Mouse (Mus musculus) hindbrain, embryonic 16.5 days (tissue): ENCODE data around the gene Egfem1. TPM values are rescaled to one million over a fixed set of nuclear protein-coding genes. Genes with fewer than 3 reads are reported as not detected.

Experiments used
- ATAC-seq: fragments of 200-750 bp; cut with Nextera tagmentation; 2 replicates; pipeline ENCODE4 v1.8.0; 2017; ENCODE audit warnings: moderate TSS enrichment, moderate library complexity
- H3K27ac ChIP-seq: fragments of 300-500 bp; sonication (generic); 2 replicates; pipeline ENCODE4 v1.5.1; 2014; ENCODE audit warnings: low read depth, mild to moderate bottlenecking, control low read depth, low read length, moderate library complexity
- H3K27me3 ChIP-seq: fragments of 300-500 bp; sonication (generic); replicated peaks from 2 replicates; pipeline ENCODE4 v1.6.1; 2014; ENCODE audit warnings: low read length; ENCODE audit not compliant: control insufficient read depth, insufficient read depth
- H3K36me3 ChIP-seq: fragments of 300-500 bp; sonication (generic); 2 replicates; pipeline ENCODE4 v1.6.1; 2014; ENCODE audit warnings: mild to moderate bottlenecking, low read length, moderate library complexity, mixed read lengths; ENCODE audit not compliant: control insufficient read depth, insufficient read depth
- H3K4me1 ChIP-seq: fragments of 300-500 bp; sonication (generic); 2 replicates; pipeline ENCODE4 v1.6.1; 2014; ENCODE audit warnings: low read depth, low read length; ENCODE audit not compliant: control insufficient read depth, insufficient read depth
- H3K4me2 ChIP-seq: fragments of 300-500 bp; sonication (generic); 2 replicates; pipeline ENCODE4 v1.6.1; 2014; ENCODE audit warnings: mild to moderate bottlenecking, low read length, control low read depth, moderate library complexity
- H3K4me3 ChIP-seq: fragments of 300-500 bp; sonication (generic); 2 replicates; pipeline ENCODE4 v1.5.1; 2014; ENCODE audit warnings: mild to moderate bottlenecking, low read length, control low read depth, moderate library complexity
- H3K9ac ChIP-seq: fragments of 300-500 bp; sonication (generic); 2 replicates; pipeline ENCODE4 v1.6.1; 2014; ENCODE audit warnings: low read depth, mild to moderate bottlenecking, control low read depth, low read length, moderate library complexity
- H3K9me3 ChIP-seq: fragments of 300-500 bp; sonication (generic); 2 replicates; pipeline ENCODE4 v1.6.1; 2014; ENCODE audit warnings: mild to moderate bottlenecking, low read length, moderate library complexity; ENCODE audit not compliant: control insufficient read depth
- WGBS: fragments of 180-500 bp; shearing (Covaris S2); extraction: QIAGEN DNeasy Blood & Tissue Kit; methylation state at CpG from one replicate; pipeline ENCODE4 v1.1.7; 2014; 5-methylcytosine and 5-hydroxymethylcytosine counted together
- polyA plus RNA-seq: library from polyadenylated mRNA; unstranded; fragments of >200 nt; fragmentation: Nextera tagmentation; extraction: Ambion mirVana; gene quantifications from 2 replicates; pipeline ENCODE4 v1.2.1, GENCODE M21; 2015

Gene Egfem1
- polyA plus RNA-seq, 1 experiment from 2014 or later, result 4.6 TPM

GRCm38 (mm10) chr3:29229712-29230111 is 147.9 kb downstream of the Egfem1 start:
- no peak overlapping the region for H3K4me3 ChIP-seq
- no peaks in the 10 kb centered on the region for H3K9me3 ChIP-seq
- H3K36me3 ChIP-seq, result no peaks in the 10 kb centered on the region
- H3K4me1 ChIP-seq, result no peaks in the 10 kb centered on the region
- no peak for ATAC-seq
- 75% methylated on average over 2 of the region's 2 CpGs for WGBS
- no peak overlapping the region for H3K27ac ChIP-seq
- H3K27me3 ChIP-seq, result no peaks in the 10 kb centered on the region
- H3K4me2 ChIP-seq, result no peak overlapping the region
- no peak overlapping the region for H3K9ac ChIP-seq

- Histone ChIP-seq H3K27ac (no peak overlapping the region), H3K27me3 (no peaks in the 10 kb centered on the region), H3K9me3 (no peaks in the 10 kb centered on the region), H3K4me3 (no peak overlapping the region), H3K36me3 (no peaks in the 10 kb centered on the region), H3K4me2 (no peak overlapping the region), H3K9ac (no peak overlapping the region), H3K4me1 (no peaks in the 10 kb centered on the region)
- 52% methylated on average over 4 of the region's 4 CpGs for WGBS
- no peak for ATAC-seq
Measured at GRCm38 (mm10) chr3:29235477-29235876, 153.7 kb downstream of the Egfem1 start.

DNA sequence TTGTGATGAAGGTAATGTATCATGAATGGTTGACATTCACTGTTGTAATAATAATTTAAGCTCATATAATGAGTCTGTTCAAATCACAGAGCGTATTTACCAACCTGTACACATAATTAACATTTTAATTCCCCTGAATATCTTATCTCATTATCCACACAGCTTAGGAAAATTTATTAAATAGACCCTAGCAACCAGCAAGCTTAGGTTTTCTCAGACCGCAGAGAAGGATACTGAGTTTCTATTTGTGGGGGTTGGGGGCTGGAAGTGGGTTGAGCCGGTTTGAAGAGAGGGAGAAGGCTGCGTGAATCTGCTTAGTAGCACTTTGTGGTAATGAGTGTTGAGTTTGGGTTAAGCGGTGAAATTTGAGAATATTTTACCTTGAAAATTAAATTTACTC is 154.7 kb downstream of the Egfem1 start:
- Histone ChIP-seq H3K9me3 (no peaks in the 10 kb centered on the region), H3K9ac (no peak overlapping the region), H3K27me3 (no peaks in the 10 kb centered on the region), H3K4me1 (no peaks in the 10 kb centered on the region), H3K36me3 (no peaks in the 10 kb centered on the region), H3K27ac (no peak overlapping the region), H3K4me2 (no peak overlapping the region), H3K4me3 (no peak overlapping the region)
- ATAC-seq, result peak; percentile 45; the same call in 1 of the 2 replicates
- 63% methylated on average over 5 of the region's 5 CpGs for WGBS

DNA sequence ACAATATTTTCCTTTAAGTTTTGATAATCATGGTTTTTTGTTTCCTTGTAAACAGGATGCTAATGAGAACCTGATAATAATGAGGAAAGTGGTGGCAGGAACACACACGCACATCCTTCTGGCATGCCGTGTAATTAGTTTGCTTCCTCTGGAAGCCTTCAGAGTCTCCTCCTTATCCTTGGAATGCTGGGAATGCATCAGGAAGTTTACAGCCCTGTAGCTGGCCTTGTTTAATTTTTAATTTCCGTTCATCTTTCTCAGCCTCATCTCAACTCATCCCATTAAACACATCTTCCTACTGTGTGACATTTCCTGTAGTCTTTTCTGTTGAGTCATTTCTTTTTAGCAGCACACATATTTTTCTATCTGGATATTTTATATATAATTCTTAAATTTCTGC is 161.8 kb downstream of the Egfem1 start:
- Histone ChIP-seq H3K9ac (no peak overlapping the region), H3K27ac (no peak overlapping the region), H3K9me3 (no peaks in the 10 kb centered on the region), H3K27me3 (no peaks in the 10 kb centered on the region), H3K36me3 (no peaks in the 10 kb centered on the region), H3K4me3 (no peak overlapping the region), H3K4me1 (no peaks in the 10 kb centered on the region), H3K4me2 (no peak overlapping the region)
- ATAC-seq, result no peak
- WGBS, result 45% methylated on average over 3 of the region's 3 CpGs

GRCm38 (mm10) chr3:29291633-29292032 is 209.8 kb downstream of the Egfem1 start:
- Histone ChIP-seq H3K4me1 (no peaks in the 10 kb centered on the region), H3K9me3 (no peaks in the 10 kb centered on the region), H3K4me3 (no peak overlapping the region), H3K27me3 (no peaks in the 10 kb centered on the region), H3K4me2 (no peak overlapping the region), H3K36me3 (no peaks in the 10 kb centered on the region), H3K9ac (no peak overlapping the region), H3K27ac (no peak overlapping the region)
- no peak for ATAC-seq
- WGBS, result 51% methylated on average over 4 of the region's 4 CpGs

DNA sequence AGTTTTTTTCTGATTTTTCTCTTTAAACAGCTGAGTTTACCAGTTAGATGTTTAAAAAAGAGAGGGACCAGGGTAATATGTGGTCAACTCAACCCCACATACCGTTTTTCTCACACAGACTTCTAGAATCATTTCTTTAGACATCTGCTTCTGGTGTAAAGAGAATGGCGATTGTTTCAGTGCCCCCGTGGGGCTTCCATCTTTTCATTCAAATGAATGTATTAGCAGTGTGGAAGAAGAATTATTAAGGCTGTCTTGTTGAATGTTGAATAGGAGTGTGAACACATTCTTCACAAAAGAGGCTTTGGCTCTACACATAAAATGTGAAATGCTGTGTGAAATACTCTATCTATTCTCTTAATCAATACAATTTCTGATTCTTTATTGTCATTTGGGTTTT is 210.4 kb downstream of the Egfem1 start:
- 11% methylated on average over 3 of the region's 3 CpGs for WGBS
- H3K9me3 ChIP-seq, result no peaks in the 10 kb centered on the region
- no peak overlapping the region for H3K9ac ChIP-seq
- no peak overlapping the region for H3K4me2 ChIP-seq
- no peaks in the 10 kb centered on the region for H3K27me3 ChIP-seq
- no peak overlapping the region for H3K4me3 ChIP-seq
- no peaks in the 10 kb centered on the region for H3K36me3 ChIP-seq
- ATAC-seq, result no peak
- H3K27ac ChIP-seq, result no peak overlapping the region
- no peaks in the 10 kb centered on the region for H3K4me1 ChIP-seq

DNA sequence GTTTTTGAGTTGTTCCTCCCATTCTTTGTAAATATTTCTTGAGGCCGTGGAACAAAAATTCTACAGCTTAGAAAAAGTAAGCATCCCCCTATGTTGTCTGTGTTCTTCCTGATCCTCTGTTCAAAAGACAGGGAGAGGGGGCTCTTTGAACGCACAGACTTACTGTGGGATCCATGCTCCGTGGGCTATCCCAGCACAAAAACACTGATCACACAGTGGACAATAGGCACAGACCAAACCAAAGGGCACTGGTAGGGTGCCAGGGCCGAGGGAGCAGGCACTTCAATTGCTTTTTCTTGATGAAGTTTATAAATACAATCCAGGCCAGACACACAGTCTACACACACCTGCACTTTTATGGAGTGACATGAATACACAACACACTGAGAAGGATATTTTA is 211.4 kb downstream of the Egfem1 start:
- WGBS, result 25% methylated on average over 4 of the region's 4 CpGs
- H3K4me2 ChIP-seq, result no peak overlapping the region

GRCm38 (mm10) chr3:29342223-29342791 is 260.5 kb downstream of the Egfem1 start:
- no peak for ATAC-seq
- no peaks in the 10 kb centered on the region for H3K4me1 ChIP-seq
- no peak overlapping the region for H3K4me3 ChIP-seq
- no peak overlapping the region for H3K27ac ChIP-seq
- no peaks in the 10 kb centered on the region for H3K36me3 ChIP-seq
- H3K27me3 ChIP-seq, result no peaks in the 10 kb centered on the region
- no peak overlapping the region for H3K4me2 ChIP-seq
- H3K9ac ChIP-seq, result no peak overlapping the region
- H3K9me3 ChIP-seq, result no peaks in the 10 kb centered on the region
- 70% methylated on average over 3 of the region's 3 CpGs for WGBS

More for the DNA sequence above, 211.4 kb downstream of the Egfem1 start:
- H3K27ac ChIP-seq, result no peak overlapping the region
- H3K9me3 ChIP-seq, result no peaks in the 10 kb centered on the region
- no peak overlapping the region for H3K4me3 ChIP-seq
- H3K9ac ChIP-seq, result no peak overlapping the region
- ATAC-seq, result no peak
- no peaks in the 10 kb centered on the region for H3K27me3 ChIP-seq
- H3K4me1 ChIP-seq, result no peaks in the 10 kb centered on the region
- H3K36me3 ChIP-seq, result no peaks in the 10 kb centered on the region

DNA sequence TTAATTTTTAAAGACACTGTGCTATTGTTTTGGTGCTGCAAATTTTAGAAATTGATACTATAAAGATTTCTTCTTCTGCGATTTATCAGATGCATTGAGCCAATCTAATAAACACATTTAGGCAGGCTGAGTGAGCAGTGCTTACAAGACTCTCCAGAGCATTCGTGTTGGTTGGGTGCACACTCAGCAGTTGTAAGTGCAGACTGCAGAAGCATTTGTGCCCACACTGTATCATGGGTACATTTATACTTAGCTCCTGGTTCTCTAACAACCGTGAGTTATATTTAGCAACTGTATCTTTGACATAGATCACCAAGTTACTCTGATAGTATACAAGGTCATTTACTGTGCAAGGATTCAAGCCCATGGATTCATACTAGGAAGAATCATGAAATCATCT is 264.0 kb downstream of the Egfem1 start:
- H3K36me3 ChIP-seq, result no peaks in the 10 kb centered on the region
- no peaks in the 10 kb centered on the region for H3K4me1 ChIP-seq

DNA sequence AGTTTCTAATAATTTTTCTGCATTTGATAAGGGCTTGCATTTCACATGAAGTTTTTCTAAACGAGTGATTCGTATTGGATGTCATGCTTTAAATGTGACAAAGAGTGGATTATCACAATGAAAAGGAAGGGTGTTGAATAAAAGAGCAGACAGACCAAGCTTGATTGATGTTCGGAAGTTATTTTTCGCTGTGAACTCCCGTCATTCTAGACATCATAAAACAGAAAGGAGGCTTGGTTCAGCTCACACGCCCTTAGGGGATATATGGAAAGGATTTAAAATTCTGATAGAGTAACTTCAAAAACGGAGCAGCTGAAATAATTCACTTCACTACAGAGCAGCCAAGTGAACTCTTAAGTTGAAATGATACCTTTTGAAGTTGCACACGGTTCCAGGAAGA is 285.1 kb downstream of the Egfem1 start:
- H3K36me3 ChIP-seq, result no peaks in the 10 kb centered on the region
- no peak overlapping the region for H3K9ac ChIP-seq
- no peak overlapping the region for H3K4me2 ChIP-seq
- no peaks in the 10 kb centered on the region for H3K4me1 ChIP-seq
- 57% methylated on average over 8 of the region's 8 CpGs for WGBS
- no peak overlapping the region for H3K27ac ChIP-seq
- ATAC-seq, result no peak
- H3K4me3 ChIP-seq, result no peak overlapping the region
- no peaks in the 10 kb centered on the region for H3K9me3 ChIP-seq
- no peaks in the 10 kb centered on the region for H3K27me3 ChIP-seq

More for the DNA sequence above, 264.0 kb downstream of the Egfem1 start:
- ATAC-seq, result no peak
- Histone ChIP-seq H3K9ac (no peak overlapping the region), H3K4me2 (no peak overlapping the region), H3K4me3 (no peak overlapping the region), H3K9me3 (no peaks in the 10 kb centered on the region), H3K27me3 (no peaks in the 10 kb centered on the region), H3K27ac (no peak overlapping the region)
- WGBS, result 86% methylated on average over 3 of the region's 3 CpGs
